Mouse (Mus musculus) limb, embryonic 10.5 days (tissue): Measurements from ENCODE around the gene Tsen54. TPM values are rescaled to one million over a fixed set of nuclear protein-coding genes. Genes with fewer than 3 reads are reported as not detected.
A peak's percentile ranks its signal among the peaks of the same experiment; 100 is the strongest.

Source experiments
- DNase-seq: peaks from one replicate; pipeline ENCODE4 v3.0.0-alpha.2; 2017; ENCODE audit warnings: low spot score
- H3K27ac ChIP-seq: fragments of 300-500 bp; sonication (generic); 2 replicates; pipeline ENCODE4 v1.5.1; 2016; ENCODE audit warnings: mild to moderate bottlenecking
- H3K27me3 ChIP-seq: fragments of 300-500 bp; sonication (generic); 2 replicates; pipeline ENCODE4 v1.6.1; 2016; ENCODE audit warnings: low read depth, mild to moderate bottlenecking; ENCODE audit not compliant: poor library complexity, severe bottlenecking
- H3K36me3 ChIP-seq: fragments of 300-500 bp; sonication (generic); 2 replicates; pipeline ENCODE4 v1.6.1; 2016; ENCODE audit warnings: mild to moderate bottlenecking, moderate library complexity
- H3K4me1 ChIP-seq: fragments of 300-500 bp; sonication (generic); 2 replicates; pipeline ENCODE4 v1.6.1; 2016
- H3K4me3 ChIP-seq: fragments of 300-500 bp; sonication (generic); 2 replicates; pipeline ENCODE4 v1.5.1; 2016; ENCODE audit warnings: mild to moderate bottlenecking, moderate library complexity
- H3K9me3 ChIP-seq: fragments of 300-500 bp; sonication (generic); replicated peaks from 2 replicates; pipeline ENCODE4 v1.6.1; 2016; ENCODE audit warnings: mild to moderate bottlenecking
- WGBS: fragments of 180-500 bp; shearing (Covaris S2); methylation state at CpG from one replicate; pipeline ENCODE4 v1.1.7; 2016; 5-methylcytosine and 5-hydroxymethylcytosine counted together
- polyA plus RNA-seq: library from polyadenylated mRNA; unstranded; fragments of >200 nt; fragmentation: Nextera tagmentation; extraction: Ambion mirVana; gene quantifications from 2 replicates; pipeline ENCODE4 v1.2.1, GENCODE M21; 2016

Tsen54 gene
- polyA plus RNA-seq, 1 experiment from 2014 or later, result 42.5 TPM

- H3K4me1 ChIP-seq, result peaks cover 57% of the 10 kb centered on the region
- no peak for DNase-seq
- H3K4me3 ChIP-seq, result no peak overlapping the region
- peak overlapping the region; percentile 47 for H3K27ac ChIP-seq
- WGBS, result 60% methylated on average over 10 of the region's 10 CpGs
- H3K36me3 ChIP-seq, result peaks cover 82% of the 10 kb centered on the region
- no peaks in the 10 kb centered on the region for H3K9me3 ChIP-seq
- H3K27me3 ChIP-seq, result no peaks in the 10 kb centered on the region
Observed at GRCm38 (mm10) chr11:115808696-115809310, 5.7 kb upstream of the Tsen54 start.

DNA sequence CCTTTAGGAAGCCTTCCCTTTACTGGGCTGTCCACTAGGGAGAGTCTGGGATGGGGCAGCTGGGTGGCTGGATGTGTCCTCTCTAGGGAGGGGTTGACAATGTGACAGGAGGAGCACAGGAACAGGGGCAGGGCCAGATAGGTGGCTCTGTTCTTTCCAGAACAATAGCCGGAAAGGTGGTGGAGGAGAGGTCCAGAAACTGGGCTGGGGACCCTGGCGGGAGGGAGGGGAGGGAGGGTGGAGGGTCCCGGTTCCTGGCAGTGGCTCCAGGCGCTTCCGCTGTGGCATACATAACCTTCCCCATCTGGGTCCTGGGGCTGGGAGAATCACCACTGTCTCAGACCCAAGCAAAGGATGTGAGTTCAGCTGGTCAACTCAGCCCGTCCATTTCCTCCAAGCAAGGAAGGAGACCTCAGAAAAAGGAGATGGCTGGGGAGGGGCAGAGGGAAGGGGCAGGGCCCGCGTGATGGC, 5.2 kb upstream of the Tsen54 start:
- no peaks in the 10 kb centered on the region for H3K27me3 ChIP-seq
- 68% methylated on average over 8 of the region's 8 CpGs for WGBS
- DNase-seq, result no peak
- no peaks in the 10 kb centered on the region for H3K9me3 ChIP-seq
- H3K4me1 ChIP-seq, result peaks cover 62% of the 10 kb centered on the region
- H3K4me3 ChIP-seq, result no peak overlapping the region
- H3K27ac ChIP-seq, result peak overlapping the region; percentile 47
- H3K36me3 ChIP-seq, result peaks cover 77% of the 10 kb centered on the region

GRCm38 (mm10) chr11:115810377-115810776, 4.1 kb upstream of the Tsen54 start:
- Histone ChIP-seq H3K27me3 (no peaks in the 10 kb centered on the region), H3K9me3 (no peaks in the 10 kb centered on the region), H3K36me3 (peaks cover 67% of the 10 kb centered on the region), H3K27ac (no peak overlapping the region), H3K4me1 (peaks cover 70% of the 10 kb centered on the region), H3K4me3 (no peak overlapping the region)
- DNase-seq, result no peak
- 93% methylated on average over 14 of the region's 14 CpGs for WGBS

DNA sequence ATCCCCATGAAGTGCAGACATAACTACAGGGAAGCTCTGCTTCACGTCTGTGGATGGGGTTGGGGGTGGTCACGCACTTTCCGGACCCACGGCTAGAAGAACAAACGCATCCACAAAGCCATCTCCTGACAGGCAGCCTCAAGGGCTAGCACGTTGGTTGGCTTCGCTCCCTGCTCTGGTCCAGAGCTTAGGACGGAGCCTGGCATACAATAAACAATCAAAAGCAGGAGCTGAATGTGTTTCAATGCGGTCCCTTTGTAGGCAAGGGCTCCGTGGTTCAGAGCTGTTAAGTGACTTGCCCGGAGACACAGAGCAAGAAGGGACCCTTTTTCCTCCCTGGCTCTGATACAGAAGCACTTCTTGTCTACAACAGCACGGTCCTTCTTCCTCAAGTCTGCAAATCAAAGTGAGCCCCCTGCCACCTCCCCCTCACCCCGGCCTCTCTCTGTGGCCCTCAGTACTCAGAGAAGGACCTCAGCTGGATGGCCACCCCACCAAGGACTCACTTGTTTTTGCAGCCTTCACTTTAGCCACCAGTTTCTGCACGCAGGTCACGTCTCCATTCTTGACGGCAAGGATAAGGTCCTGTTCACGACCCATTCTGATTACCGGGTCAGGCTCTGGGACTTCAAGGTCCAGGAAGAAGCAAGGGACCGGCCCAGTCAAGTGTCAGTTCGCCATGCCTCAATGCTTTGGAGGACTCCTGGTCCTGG, 3.0 kb upstream of the Tsen54 start:
- DNase-seq, result no peak
- H3K4me1 ChIP-seq, result peaks cover 78% of the 10 kb centered on the region
- 87% methylated on average over 20 of the region's 20 CpGs for whole genome bisulfite sequencing
- H3K27ac ChIP-seq, result no peak overlapping the region
- H3K4me3 ChIP-seq, result peak overlapping the region; percentile 87
- no peaks in the 10 kb centered on the region for H3K9me3 ChIP-seq
- H3K36me3 ChIP-seq, result peaks cover 60% of the 10 kb centered on the region
- no peaks in the 10 kb centered on the region for H3K27me3 ChIP-seq

GRCm38 (mm10) chr11:115812095-115812494, 2.4 kb upstream of the Tsen54 start:
- DNase-seq, result no peak
- WGBS, result 58% methylated on average over 7 of the region's 7 CpGs
- Histone ChIP-seq H3K4me3 (peak overlapping the region; percentile 87), H3K4me1 (peaks cover 78% of the 10 kb centered on the region), H3K36me3 (peaks cover 60% of the 10 kb centered on the region), H3K27me3 (no peaks in the 10 kb centered on the region), H3K9me3 (no peaks in the 10 kb centered on the region), H3K27ac (peak overlapping the region; percentile 87; the same call in 1 of the 2 replicates)

- WGBS, result 4% methylated on average over 28 of the region's 28 CpGs
Observed at GRCm38 (mm10) chr11:115812533-115813420, 1.7 kb upstream of the Tsen54 start.

DNA sequence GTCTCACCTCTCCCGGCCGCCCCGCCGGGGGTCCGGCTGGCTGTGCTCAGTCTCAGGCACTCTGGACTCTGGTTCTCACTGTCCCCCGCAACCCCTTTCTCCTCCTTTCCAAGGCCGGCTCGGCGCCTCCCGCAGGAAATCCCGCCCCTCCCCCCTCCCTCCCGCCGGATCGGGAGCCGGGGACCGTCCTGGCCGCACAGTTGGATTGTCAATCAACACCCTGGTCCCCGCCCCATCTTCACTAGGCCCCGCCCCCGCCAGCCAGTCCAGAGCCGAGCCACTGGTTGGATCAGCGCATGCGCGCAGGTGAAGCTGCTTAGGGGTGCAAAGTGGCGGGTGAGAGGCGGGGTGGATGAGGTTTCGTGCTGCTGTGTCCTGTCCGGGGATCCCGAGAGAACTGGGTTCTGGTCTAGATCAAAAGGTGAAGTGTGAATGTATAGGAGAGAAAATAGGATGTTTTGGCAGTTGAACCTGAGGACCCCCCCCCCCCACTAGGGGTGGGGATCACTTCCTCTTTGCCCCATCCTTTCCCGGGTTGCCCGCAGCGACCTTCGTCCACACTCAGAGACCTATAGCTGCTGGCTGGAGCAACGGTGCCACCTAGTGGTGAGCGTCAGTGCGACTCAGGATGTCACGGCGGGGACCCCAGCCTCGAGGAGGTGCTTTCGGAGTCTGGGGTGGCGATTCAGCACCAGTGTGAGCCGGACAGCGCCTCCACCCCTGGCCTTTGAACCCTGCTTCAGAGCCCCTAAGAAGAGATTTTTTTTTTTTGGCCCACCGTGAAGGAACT, 822 bp upstream of the Tsen54 start, which contains the start of gene Caskin2:
Gene Caskin2 (minus strand): TSS at position 133 of the 790 bp plus-strand sequence.
- DNase-seq, result peak; percentile 99
- Histone ChIP-seq H3K27ac (peak within 1 kb of the TSS; percentile 87), H3K4me3 (peak within 1 kb of the TSS; percentile 87), H3K36me3 (peaks cover 59% of the 10 kb centered on the region), H3K27me3 (no peaks in the 10 kb centered on the region), H3K4me1 (peaks cover 65% of the 10 kb centered on the region), H3K9me3 (no peaks in the 10 kb centered on the region)
- WGBS, result under 1% methylated on average over 43 of the region's 44 CpGs

More at GRCm38 (mm10) chr11:115812533-115813420, 1.7 kb upstream of the Tsen54 start:
- Histone ChIP-seq H3K4me1 (peaks cover 74% of the 10 kb centered on the region), H3K27ac (peak overlapping the region; percentile 87), H3K9me3 (no peaks in the 10 kb centered on the region), H3K27me3 (no peaks in the 10 kb centered on the region), H3K36me3 (peaks cover 60% of the 10 kb centered on the region), H3K4me3 (peak overlapping the region; percentile 87)
- peak; percentile 74 for DNase-seq

DNA sequence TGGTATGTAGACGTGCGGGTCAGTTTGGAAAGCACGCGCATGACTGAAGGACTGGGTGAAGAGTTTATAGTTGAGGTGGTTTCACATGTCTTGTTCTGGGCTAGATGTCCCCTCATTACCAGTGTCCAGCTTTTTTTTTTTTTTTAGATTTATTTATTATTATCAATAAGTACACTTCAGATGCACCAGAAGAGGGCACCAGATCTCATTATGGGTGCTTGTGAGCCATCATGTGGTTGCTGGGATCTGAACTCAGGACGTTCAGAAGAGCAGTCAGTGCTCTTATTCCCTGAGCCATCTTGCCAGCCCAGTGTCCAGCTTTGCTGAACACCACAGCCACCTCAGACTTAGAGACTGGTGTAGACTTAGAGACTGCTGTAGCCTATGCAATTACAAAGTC, 2.8 kb downstream of the Tsen54 start:
- no peak for DNase-seq
- Histone ChIP-seq H3K36me3 (peaks cover 60% of the 10 kb centered on the region), H3K4me1 (peaks cover 30% of the 10 kb centered on the region), H3K9me3 (no peaks in the 10 kb centered on the region), H3K27me3 (0 out of 2 replicates have a peak, but pooled peaks cover 1% of the 10 kb centered on the region), H3K27ac (no peak overlapping the region), H3K4me3 (no peak overlapping the region)
- 92% methylated on average over 5 of the region's 5 CpGs for WGBS

DNA sequence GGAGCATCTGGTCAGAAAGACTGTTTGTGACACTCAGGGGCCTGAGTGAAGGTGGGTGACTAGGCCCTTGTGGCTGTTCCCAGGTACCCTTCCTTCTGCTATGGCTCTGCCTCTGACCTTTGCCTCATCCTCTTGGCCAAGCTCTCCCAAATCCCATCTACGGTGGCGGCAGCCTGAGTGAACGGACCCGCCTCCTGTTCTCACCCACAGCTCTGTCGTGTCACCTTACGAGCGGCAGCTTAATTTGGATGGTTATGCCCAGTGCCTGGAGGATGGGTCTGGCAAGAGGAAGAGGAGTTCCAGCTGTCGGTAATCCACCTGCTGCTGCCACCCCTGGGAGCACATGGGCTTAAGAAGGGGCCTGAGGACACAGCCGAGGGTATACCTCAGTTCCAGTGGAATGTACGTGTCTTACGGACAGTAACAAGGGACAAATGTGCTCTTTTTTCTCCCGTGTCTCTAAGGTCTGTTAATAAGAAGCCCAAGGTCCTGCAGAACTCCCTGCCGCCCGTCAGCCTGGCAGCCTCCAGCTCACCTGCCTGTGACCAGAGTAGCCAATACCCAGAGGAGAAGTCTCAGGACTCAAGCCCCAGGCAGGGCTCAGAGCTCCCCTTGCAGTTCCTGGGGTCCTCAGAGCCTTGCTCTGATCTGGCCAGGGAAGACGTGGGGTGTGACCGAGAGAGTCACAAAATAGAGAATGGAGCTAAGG, 5.5 kb downstream of the Tsen54 start:
- H3K9me3 ChIP-seq, result no peaks in the 10 kb centered on the region
- no peak for DNase-seq
- H3K27me3 ChIP-seq, result peaks cover 18% of the 10 kb centered on the region
- H3K4me1 ChIP-seq, result peaks cover 29% of the 10 kb centered on the region
- WGBS, result 88% methylated on average over 16 of the region's 16 CpGs
- H3K27ac ChIP-seq, result no peak overlapping the region
- H3K4me3 ChIP-seq, result no peak overlapping the region
- H3K36me3 ChIP-seq, result peaks cover 67% of the 10 kb centered on the region

GRCm38 (mm10) chr11:115821001-115821400, 6.5 kb downstream of the Tsen54 start:
- H3K4me1 ChIP-seq, result peaks cover 20% of the 10 kb centered on the region
- 84% methylated on average over 4 of the region's 4 CpGs for WGBS
- no peak overlapping the region for H3K27ac ChIP-seq
- no peak for DNase-seq
- no peaks in the 10 kb centered on the region for H3K9me3 ChIP-seq
- peaks cover 67% of the 10 kb centered on the region for H3K36me3 ChIP-seq
- H3K27me3 ChIP-seq, result peaks cover 28% of the 10 kb centered on the region
- H3K4me3 ChIP-seq, result no peak overlapping the region

- peak within 1 kb of the TSS; percentile 82 for H3K27ac ChIP-seq
- WGBS, result under 1% methylated on average over 87 of the region's 87 CpGs
- H3K36me3 ChIP-seq, result peaks cover 39% of the 10 kb centered on the region
- H3K27me3 ChIP-seq, result peaks cover 44% of the 10 kb centered on the region
- H3K9me3 ChIP-seq, result no peaks in the 10 kb centered on the region
- H3K4me1 ChIP-seq, result peaks cover 32% of the 10 kb centered on the region
- peak within 1 kb of the TSS; percentile 80 for H3K4me3 ChIP-seq
- DNase-seq, result peak; percentile 90
Observed at GRCm38 (mm10) chr11:115823774-115824740, 9.5 kb downstream of the Tsen54 start, which contains the start of gene Llgl2. TSS of gene Llgl2 (plus strand) at chr11:115824049.
